Mouse (Mus musculus) gastrocnemius, postnatal 14 days (tissue): Measurements from ENCODE around the gene Abcg1. TPM values are rescaled to one million over a fixed set of nuclear protein-coding genes. Genes with fewer than 3 reads are reported as not detected.

ENCODE experiments used
- DNase-seq: peaks from one replicate; pipeline ENCODE4 v3.0.0; 2021; ENCODE audit warnings: mixed read lengths
- intact Hi-C: fragments of 180-260 bp; cut with DNase I; formaldehyde crosslinking; loops from one replicate; pipeline ENCODE4 v1.15.1; 2025; ENCODE audit warnings: low total_unique reads
- long read RNA-seq, 2 experiments: library from polyadenylated mRNA; stranded (forward); transcript quantifications; one replicate each; pipeline ENCODE4 v2.0.0; 2021
- total RNA-seq, 2 experiments: library from RNA; stranded (reverse); gene quantifications; 2 replicates each; pipeline ENCODE4 v1.2.3; 2021

Abcg1 gene
- total RNA-seq = 1 to 10 TPM; 4.9 to 6.6 TPM
- long read RNA-seq, experiment 1, partial matches to known transcripts = 1 of 1 reads
- long read RNA-seq, experiment 1, other reads (novel, unspliced or antisense) = 0 of 1 reads
- long read RNA-seq, experiment 2 = 0 reads

GRCm38 (mm10) chr17:31057151-31057890 is at the start of gene Abcg1:
Gene Abcg1 (plus strand): TSS chr17:31057675.
- intact Hi-C loops = no loop called here

GRCm38 (mm10) chr17:31008416-31008815 is 49.1 kb upstream of the Abcg1 start:
- intact Hi-C loops = no loop called here
- no peak for DNase-seq

More at GRCm38 (mm10) chr17:31057151-31057890, at the start of gene Abcg1:
- DNase-seq = peak; percentile 37

GRCm38 (mm10) chr17:31011551-31012394 is 45.7 kb upstream of the Abcg1 start:
- intact Hi-C loops = loop anchor here (2.0 kb wide), 1 partner anchor 107 kb away; no protein-coding TSS in a partner anchor
- peak; percentile 44 for DNase-seq

GRCm38 (mm10) chr17:31018267-31018666 is 39.2 kb upstream of the Abcg1 start:
- peak; percentile 34 for DNase-seq
- intact Hi-C loops = loop anchor here (2.0 to 5.0 kb wide), 2 partner anchors 103 to 169 kb away; no protein-coding TSS in a partner anchor

- intact Hi-C loops = loop anchor here (2.0 to 5.0 kb wide), 2 partner anchors 101 to 168 kb away; no protein-coding TSS in a partner anchor
- DNase-seq = peak; percentile 26
Measured at GRCm38 (mm10) chr17:31019505-31019904, 38.0 kb upstream of the Abcg1 start.

- intact Hi-C loops = no loop called here
- no peak for DNase-seq
Measured at GRCm38 (mm10) chr17:31020078-31020477, 37.4 kb upstream of the Abcg1 start.

GRCm38 (mm10) chr17:31021276-31021675 is 36.2 kb upstream of the Abcg1 start:
- intact Hi-C loops = no loop called here
- no peak for DNase-seq

GRCm38 (mm10) chr17:31024125-31024781 is 33.2 kb upstream of the Abcg1 start:
- intact Hi-C loops = no loop called here
- no peak for DNase-seq

- intact Hi-C loops = no loop called here
- DNase-seq = no peak
Measured at GRCm38 (mm10) chr17:31024782-31025125, 32.7 kb upstream of the Abcg1 start.

- intact Hi-C loops = no loop called here
- DNase-seq = no peak
Measured at GRCm38 (mm10) chr17:31026986-31027385, 30.5 kb upstream of the Abcg1 start.

GRCm38 (mm10) chr17:31027723-31028122 is 29.8 kb upstream of the Abcg1 start:
- DNase-seq = no peak
- intact Hi-C loops = no loop called here

GRCm38 (mm10) chr17:31028821-31029370 is 28.6 kb upstream of the Abcg1 start:
- no peak for DNase-seq
- intact Hi-C loops = no loop called here

- DNase-seq = no peak
- intact Hi-C loops = no loop called here
Measured at GRCm38 (mm10) chr17:31029407-31029806, 28.1 kb upstream of the Abcg1 start.

- intact Hi-C loops = no loop called here
- no peak for DNase-seq
Measured at GRCm38 (mm10) chr17:31032341-31032740, 25.1 kb upstream of the Abcg1 start.

GRCm38 (mm10) chr17:31033251-31033650 is 24.2 kb upstream of the Abcg1 start:
- intact Hi-C loops = no loop called here
- DNase-seq = no peak

- intact Hi-C loops = no loop called here
- DNase-seq = no peak
Measured at GRCm38 (mm10) chr17:31034165-31034564, 23.3 kb upstream of the Abcg1 start.

- intact Hi-C loops = no loop called here
- no peak for DNase-seq
Measured at GRCm38 (mm10) chr17:31034674-31035356, 22.7 kb upstream of the Abcg1 start.

- no peak for DNase-seq
- intact Hi-C loops = no loop called here
Measured at GRCm38 (mm10) chr17:31036168-31036876, 21.2 kb upstream of the Abcg1 start.
